Mouse (Mus musculus) layer of hippocampus, postnatal 14 days (tissue): Measurements from ENCODE around the gene Sgms1. TPM values are rescaled to one million over a fixed set of nuclear protein-coding genes. Genes with fewer than 3 reads are reported as not detected.

Source experiments
- DNase-seq, 2 experiments: peaks; one replicate each; pipeline ENCODE4 v3.0.0; 2021 to 2022; ENCODE audit warnings: low spot score in 2 of 2, mixed read lengths in 1 of 2
- total RNA-seq, 2 experiments: library from RNA; stranded (reverse); gene quantifications; 2 replicates each; pipeline ENCODE4 v1.2.3; 2021

Sgms1 gene
- total RNA-seq, 2 experiments from 2014 or later: 45.9 to 50.9 TPM

DNA sequence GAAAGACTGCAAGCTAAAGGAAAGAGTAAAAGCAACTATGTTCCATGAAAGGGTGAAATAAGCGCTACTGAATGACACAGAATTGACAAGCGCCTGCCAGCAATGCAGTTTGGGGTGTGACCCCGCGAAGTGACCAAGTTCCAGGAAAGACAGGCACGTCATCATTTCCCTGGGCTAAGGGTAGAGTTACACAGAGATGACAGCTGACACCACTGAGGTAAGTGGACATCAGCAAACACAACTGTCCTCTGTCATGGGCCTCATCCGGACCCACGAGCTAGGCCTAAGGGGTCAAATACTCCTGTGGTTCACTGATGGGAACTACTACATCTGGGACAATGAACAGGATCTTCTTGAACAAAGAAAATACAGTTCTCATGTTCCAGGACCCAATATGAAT is 136.5 kb downstream of the Sgms1 start:
- no peak for DNase-seq

GRCm38 (mm10) chr19:32252451-32252850 is 137.1 kb downstream of the Sgms1 start:
- no peak for DNase-seq

DNA sequence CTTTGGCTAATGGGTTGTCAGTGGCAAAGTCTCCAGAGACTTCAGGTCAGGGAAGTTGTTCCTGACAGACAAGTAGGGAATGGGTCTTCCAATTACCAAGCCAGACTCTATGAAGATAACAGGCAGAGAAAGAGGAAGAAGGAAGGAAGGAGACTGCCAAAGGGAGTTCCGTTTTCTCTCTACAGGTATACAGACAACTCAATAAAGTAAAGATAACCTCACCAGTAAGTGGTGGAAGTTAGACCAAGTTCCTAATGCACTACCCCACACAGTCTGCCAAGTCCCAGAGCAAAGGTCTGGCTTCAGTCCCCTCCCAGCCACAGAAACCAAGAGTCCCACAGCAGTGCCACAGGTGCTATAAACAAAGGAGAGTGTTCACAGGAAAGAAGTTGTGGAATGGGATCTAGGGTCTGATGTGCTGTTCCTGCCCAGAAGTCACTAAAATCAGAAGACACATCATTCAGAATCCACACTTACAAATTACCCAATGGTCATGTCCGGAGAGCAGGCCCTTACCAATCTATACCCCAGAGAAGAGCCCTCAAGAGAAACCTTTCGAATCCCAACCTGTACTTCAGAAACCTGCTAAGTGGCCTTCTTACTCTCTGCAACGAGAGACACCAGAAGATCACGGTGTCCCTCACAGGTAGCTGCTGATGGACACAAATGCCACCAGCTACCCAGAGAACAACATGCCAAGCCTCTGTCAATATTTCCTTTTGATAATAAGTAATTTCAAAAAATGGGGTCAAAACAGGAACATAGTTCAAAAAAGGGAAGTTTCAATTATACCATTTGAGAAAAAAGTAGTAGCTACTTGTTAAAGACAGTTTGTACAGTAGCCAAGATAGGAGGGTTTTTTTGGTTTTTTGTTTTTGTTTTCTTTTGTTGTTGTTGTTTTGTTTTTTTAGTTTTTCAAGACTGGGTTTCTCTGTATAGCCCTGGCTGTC is 140.1 kb downstream of the Sgms1 start:
- DNase-seq: no peak

- DNase-seq: no peak
Measured at GRCm38 (mm10) chr19:32244881-32245280, 144.6 kb downstream of the Sgms1 start.

GRCm38 (mm10) chr19:32243246-32243645 is 146.3 kb downstream of the Sgms1 start:
- DNase-seq: no peak

GRCm38 (mm10) chr19:32242153-32242552 is 147.4 kb downstream of the Sgms1 start:
- DNase-seq: no peak

- no peak for DNase-seq
Measured at GRCm38 (mm10) chr19:32240417-32240990, 149.0 kb downstream of the Sgms1 start.

DNA sequence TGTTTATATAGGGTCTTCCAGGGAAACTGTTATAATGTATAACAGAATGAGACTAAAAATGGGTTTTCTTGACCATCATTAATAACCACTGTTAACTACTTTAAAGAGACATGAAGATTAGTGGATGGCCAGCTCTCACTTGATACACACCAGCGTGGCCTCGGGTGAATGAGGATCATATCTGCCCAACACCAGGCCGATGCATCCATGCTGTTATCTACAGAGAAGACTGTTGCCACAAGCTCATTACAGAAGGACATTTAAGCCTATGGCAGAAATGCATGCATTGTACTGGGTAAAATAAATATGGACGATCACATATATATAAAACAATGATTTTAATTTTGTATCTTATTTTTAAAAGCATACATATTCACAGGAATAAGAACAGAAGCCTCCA is 149.6 kb downstream of the Sgms1 start:
- DNase-seq: no peak

- no peak for DNase-seq
Measured at GRCm38 (mm10) chr19:32239459-32239792, 150.1 kb downstream of the Sgms1 start.

- DNase-seq: no peak
Measured at GRCm38 (mm10) chr19:32238722-32239458, 150.6 kb downstream of the Sgms1 start.

GRCm38 (mm10) chr19:32237685-32238084 is 151.8 kb downstream of the Sgms1 start:
- DNase-seq: no peak

- DNase-seq: no peak
Measured at GRCm38 (mm10) chr19:32237173-32237583, 152.3 kb downstream of the Sgms1 start.

- DNase-seq: no peak
Measured at GRCm38 (mm10) chr19:32234717-32235434, 154.6 kb downstream of the Sgms1 start.

GRCm38 (mm10) chr19:32231292-32231691 is 158.2 kb downstream of the Sgms1 start:
- DNase-seq: peak; percentile 34 to 47

- no peak for DNase-seq
Measured at GRCm38 (mm10) chr19:32230798-32231197, 158.7 kb downstream of the Sgms1 start.

DNA sequence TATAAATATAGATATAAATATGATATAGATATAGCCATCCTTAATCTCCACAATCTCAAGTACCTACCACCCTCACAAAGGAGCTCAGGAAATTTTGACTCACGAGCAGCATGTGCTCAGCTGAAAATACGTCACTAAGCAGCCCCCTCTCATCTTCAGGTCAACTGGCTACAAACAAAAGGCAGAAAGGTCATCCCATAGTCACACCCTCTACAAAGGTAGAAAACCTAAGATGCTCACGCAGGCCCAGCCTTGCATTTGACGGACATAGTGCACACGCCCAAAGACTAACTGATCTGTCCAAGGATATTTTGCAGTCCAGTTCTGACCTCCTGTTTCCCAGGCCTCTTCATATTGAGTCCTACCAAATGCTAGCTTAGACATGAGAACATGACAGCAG is 159.2 kb downstream of the Sgms1 start:
- no peak for DNase-seq

DNA sequence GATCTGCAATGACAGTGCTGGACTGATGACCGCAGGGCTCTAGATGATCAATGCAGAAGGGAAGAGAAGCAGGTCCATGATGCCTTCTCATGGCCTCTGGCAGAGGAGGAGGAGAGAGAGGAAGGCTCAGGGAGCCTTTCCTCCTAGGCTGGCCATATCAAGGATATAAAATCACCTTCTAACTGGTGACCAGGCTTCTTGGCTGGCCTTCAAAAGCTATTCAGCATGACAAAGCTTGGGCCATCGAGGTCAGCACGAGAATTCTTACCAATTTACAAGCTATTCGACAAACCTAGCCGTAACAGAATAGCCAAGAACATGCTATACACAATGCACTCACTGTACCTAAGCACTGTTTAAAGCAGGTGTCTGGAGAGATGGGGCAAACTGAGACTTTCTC is 159.7 kb downstream of the Sgms1 start:
- no peak for DNase-seq

DNA sequence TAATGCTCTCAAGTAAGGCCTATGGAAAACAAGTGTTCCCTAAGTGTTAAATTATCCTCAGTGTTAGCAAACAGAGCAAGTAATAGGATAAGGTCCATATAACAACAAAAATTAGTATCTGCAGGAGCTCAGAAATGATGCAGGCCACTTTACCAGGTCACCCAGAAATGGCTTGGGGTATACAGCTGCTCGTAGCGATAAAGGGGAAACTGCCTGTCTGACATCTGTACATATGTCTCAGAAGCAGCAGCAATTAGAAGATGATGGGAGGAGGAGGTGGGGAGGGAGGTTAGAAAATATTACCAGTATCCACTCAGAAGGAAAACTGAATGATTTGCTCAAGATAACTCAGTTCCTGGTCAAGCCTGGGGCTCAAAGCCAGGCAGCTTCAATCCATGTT is 162.3 kb downstream of the Sgms1 start:
- DNase-seq: no peak

DNA sequence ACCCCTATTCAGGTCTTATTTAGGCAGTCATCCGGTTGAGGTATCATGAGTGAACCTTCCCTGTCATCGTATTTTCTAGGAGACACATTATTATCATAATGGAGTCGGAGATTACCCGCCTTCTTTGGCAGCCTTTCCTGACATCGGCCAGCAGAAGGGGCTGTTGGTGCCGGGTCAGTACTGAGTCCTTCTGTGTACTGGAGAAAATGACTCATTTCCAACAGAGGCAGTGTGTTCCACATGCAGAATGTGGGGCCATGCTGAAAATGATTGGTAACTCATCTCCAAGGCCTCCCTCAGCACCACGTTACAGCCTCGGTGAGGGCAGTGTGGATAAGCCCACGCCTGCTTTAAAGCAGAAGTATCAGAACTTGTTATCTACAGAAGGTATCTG is 164.4 kb downstream of the Sgms1 start:
- DNase-seq: no peak

GRCm38 (mm10) chr19:32224318-32225096 is 165.0 kb downstream of the Sgms1 start:
- no peak for DNase-seq

DNA sequence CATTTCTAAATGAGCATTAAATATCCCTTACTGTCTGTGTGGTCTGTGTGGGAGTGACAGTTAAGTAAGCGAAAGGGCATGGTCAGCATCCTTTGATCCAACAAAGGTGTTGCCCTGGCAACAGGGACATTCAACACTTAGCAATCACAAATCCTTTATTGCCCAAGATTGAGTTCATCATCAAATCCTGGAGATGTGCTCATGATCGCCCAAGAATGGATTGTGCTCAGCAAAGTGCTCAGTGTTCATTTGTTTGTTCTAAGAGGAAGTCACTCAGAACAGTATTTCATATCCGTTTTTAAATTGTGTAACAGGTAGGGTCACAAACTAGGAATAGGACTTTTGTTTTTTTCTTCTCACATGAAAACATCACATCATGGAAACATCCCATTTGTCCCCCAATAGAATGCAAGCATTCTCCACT is 165.8 kb downstream of the Sgms1 start:
- no peak for DNase-seq
